Mouse (Mus musculus) kidney, adult 2 months (tissue): ENCODE measurements at regions not wholly inside any gene's neighbourhood (a gene's known extent, or its start where the extent isn't known, plus 50 kb on each side); places are given as distances from the start of the nearest gene placed in this dataset.

Source experiments
- DNase-seq: peaks from one replicate; pipeline ENCODE4 v3.0.0; 2021
- H3K27ac ChIP-seq: fragments of 200-500 bp; 2 replicates; pipeline ENCODE4 v1.5.1; 2012; ENCODE audit warnings: low read depth, low read length, control low read depth, inconsistent platforms; ENCODE audit not compliant: insufficient read depth
- H3K27me3 ChIP-seq: fragments of 200-500 bp; replicated peaks from 2 replicates; pipeline ENCODE4 v1.6.1; 2012; ENCODE audit warnings: mild to moderate bottlenecking, moderate library complexity, low read length, inconsistent platforms; ENCODE audit not compliant: control insufficient read depth, insufficient read depth
- H3K36me3 ChIP-seq: fragments of 200-500 bp; 2 replicates; pipeline ENCODE4 v1.6.1; 2012; ENCODE audit warnings: mild to moderate bottlenecking, moderate library complexity, low read length, inconsistent platforms; ENCODE audit not compliant: control insufficient read depth, insufficient read depth
- H3K4me1 ChIP-seq: fragments of 200-500 bp; 2 replicates; pipeline ENCODE4 v1.6.1; 2011; ENCODE audit warnings: low read length; ENCODE audit not compliant: control insufficient read depth, insufficient read depth
- H3K4me3 ChIP-seq: fragments of 200-500 bp; 2 replicates; pipeline ENCODE4 v1.5.1; 2011; ENCODE audit warnings: mild to moderate bottlenecking, low read depth, low read length, control low read depth; ENCODE audit not compliant: insufficient read depth
- CTCF ChIP-seq: fragments of 200-500 bp; conservative IDR thresholded peaks from 2 replicates; pipeline ENCODE4 v1.5.1; 2011; ENCODE audit warnings: low read depth, mild to moderate bottlenecking, control low read depth, low read length, moderate library complexity, mixed read lengths; ENCODE audit not compliant: insufficient read depth, insufficient read length
- POLR2A ChIP-seq: fragments of 200-500 bp; IDR thresholded peaks from one replicate; pipeline ENCODE4 v1.6.1; 2011; ENCODE audit warnings: low read depth, low read length, control low read depth
- WGBS: fragments of 180-500 bp; shearing (Covaris S2); methylation state at CpG from one replicate; pipeline ENCODE4 v1.1.7; 2018; 5-methylcytosine and 5-hydroxymethylcytosine counted together

DNA sequence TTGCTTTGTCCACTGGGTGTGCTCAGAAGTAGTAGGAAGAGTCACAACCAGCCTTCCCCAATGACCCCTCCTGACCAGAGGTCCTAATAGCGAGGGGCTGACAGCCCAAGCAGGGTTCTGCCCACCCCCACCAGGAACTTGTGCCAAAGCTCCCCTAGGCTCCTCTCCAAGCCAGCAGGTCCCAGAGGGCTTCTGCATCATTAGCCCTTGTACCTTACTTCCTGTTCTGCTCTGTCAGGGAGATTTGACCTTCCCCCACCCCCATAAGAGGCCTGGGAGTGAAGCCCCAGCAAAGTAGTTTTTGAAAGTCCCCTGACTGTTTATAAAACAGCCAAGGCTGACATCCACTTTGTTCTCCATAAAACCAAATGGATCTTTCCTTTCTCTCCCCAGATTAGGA, 110.0 kb upstream of the Syt13 start:
- DNase-seq: no peak
- Histone ChIP-seq H3K4me1 (no peaks in the 10 kb centered on the region), H3K27me3 (no peaks in the 10 kb centered on the region), H3K4me3 (no peak overlapping the region), H3K27ac (no peak overlapping the region), H3K36me3 (no peaks in the 10 kb centered on the region)
- WGBS: 68% methylated on average over 1 of the region's 1 CpGs
- no peak for TF ChIP-seq CTCF

DNA sequence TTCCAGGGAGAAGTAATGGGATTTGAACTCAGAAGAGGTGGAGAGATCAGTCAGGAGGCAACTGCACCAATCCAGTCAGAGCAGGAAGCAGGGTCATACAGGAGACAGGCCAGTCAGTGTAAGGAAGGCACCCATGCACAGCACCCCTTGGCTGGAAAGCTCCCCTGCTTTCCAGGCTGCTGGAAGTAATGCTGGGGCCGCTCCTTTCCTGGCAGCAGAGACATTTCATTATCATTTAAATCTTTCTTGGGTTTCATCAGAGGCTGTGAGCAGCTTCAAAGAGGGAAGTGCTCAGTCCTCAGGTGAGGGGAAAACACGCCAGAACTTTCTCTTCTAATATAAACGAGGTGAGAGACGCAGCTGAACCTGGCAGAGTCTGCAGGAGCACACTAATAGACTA, 109.1 kb upstream of the Syt13 start:
- WGBS: 41% methylated on average over 4 of the region's 4 CpGs
- Histone ChIP-seq H3K4me1 (no peaks in the 10 kb centered on the region), H3K36me3 (no peaks in the 10 kb centered on the region), H3K27me3 (no peaks in the 10 kb centered on the region), H3K4me3 (no peak overlapping the region), H3K27ac (no peak overlapping the region)
- DNase-seq: no peak
- TF ChIP-seq CTCF (no peak), POLR2A (no peak)

DNA sequence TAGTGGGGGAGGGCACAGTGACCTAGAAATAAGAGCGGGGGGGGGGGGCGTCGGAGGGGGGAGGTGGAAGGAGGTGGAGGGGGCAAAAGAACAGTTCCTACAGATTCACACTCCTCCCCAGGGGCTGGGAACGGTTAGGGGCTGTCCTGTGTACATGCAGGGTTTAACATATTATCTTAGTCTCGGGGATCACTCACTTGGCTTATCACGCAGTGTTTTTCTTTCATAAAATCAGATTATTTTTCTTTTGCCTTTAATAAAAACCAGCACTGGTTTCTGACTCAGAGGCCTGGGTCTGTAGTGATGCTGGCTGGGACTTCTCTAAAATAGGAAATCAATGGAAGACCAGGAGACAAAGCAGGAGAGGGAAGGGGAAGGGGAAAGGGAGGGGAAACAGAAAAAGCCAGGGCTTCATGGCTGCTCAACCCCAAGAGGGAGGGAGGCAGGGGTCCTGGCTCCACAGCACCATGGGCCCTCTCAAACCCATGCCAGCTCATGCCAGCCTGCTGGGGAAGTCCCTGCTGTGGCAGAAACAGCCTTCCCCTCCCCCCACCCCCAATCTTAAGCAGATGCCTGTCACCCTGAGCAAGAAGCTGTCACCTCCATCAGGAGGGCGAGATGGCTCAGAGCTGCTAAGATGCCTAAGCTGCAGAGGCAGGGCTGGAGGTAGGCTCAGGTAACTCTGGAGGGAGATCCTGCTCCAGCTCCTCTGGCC, 108.3 kb upstream of the Syt13 start:
- TF ChIP-seq POLR2A: no peak
- no peak for TF ChIP-seq CTCF
- H3K36me3 ChIP-seq: no peaks in the 10 kb centered on the region
- H3K4me3 ChIP-seq: no peak overlapping the region
- WGBS: 40% methylated on average over 7 of the region's 7 CpGs
- H3K27me3 ChIP-seq: no peaks in the 10 kb centered on the region
- no peak for DNase-seq
- H3K27ac ChIP-seq: no peak overlapping the region
- no peaks in the 10 kb centered on the region for H3K4me1 ChIP-seq

DNA sequence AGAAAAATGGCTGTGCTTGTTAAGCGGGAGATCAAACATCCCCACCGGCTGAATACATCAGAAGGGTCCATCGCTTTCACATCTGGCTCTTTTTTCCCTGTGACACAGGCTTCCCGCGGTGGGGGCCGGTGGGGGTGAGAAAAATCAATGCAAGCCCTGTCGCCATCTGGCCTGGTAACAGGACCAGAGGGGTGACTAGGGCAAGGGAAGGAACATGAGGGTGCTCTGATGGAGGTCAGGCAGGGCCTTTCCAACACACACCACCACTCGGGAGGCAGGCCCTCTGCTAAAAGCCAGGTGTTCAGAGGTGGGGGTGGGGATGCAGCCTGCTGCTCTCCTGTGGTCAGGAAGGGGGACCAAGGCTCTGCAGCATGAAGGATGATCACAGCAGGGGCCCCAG, 107.5 kb upstream of the Syt13 start:
- DNase-seq: no peak
- no peaks in the 10 kb centered on the region for H3K27me3 ChIP-seq
- no peaks in the 10 kb centered on the region for H3K36me3 ChIP-seq
- no peak overlapping the region for H3K27ac ChIP-seq
- 39% methylated on average over 8 of the region's 8 CpGs for WGBS
- no peaks in the 10 kb centered on the region for H3K4me1 ChIP-seq
- no peak overlapping the region for H3K4me3 ChIP-seq
- TF ChIP-seq POLR2A (no peak), CTCF (no peak)

DNA sequence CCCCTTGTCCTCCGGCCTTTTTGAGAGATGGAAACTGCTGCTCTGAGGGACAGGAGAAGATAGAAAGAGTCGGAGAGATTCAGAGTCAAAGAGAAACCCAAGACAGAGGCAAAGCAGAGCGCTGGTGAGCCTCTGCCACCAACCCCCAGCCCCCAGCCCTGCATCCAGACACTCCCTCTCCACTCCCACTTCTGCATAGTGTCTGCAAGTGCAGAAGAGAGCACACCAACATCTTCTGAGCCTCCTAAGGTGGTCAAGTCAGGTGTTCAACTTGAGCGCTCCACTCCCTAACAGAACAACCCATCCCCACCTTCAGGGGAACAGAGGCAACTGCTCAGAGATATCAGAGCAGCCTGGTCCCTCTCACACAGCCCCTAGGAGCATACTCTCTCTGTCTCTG, 106.8 kb upstream of the Syt13 start:
- Histone ChIP-seq H3K27me3 (no peaks in the 10 kb centered on the region), H3K4me1 (no peaks in the 10 kb centered on the region), H3K36me3 (no peaks in the 10 kb centered on the region), H3K4me3 (no peak overlapping the region), H3K27ac (no peak overlapping the region)
- WGBS: 79% methylated on average over 4 of the region's 4 CpGs
- DNase-seq: no peak
- TF ChIP-seq CTCF (no peak), POLR2A (no peak)

DNA sequence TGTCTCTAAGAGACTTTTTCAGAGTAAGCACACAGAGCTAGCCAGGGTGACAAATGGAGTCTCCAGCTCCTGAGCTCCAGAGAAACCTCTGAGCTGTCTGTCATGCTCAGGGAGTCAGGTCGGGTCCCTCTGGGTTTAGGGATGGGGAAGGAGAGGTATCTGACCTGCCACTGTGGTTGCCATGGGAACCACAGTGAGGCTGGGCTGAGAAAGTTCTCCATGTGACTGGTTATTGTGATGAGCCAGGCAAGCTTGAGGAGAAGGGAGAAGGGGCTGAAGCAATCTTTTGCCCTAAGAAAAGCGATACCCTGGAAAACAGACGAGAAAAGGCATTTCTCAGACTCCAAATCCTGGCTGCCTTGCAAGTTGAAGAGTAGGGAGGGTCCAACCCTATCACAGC, 105.7 kb upstream of the Syt13 start:
- H3K27ac ChIP-seq: no peak overlapping the region
- WGBS: 42% methylated on average over 3 of the region's 3 CpGs
- H3K27me3 ChIP-seq: no peaks in the 10 kb centered on the region
- no peaks in the 10 kb centered on the region for H3K4me1 ChIP-seq
- H3K36me3 ChIP-seq: no peaks in the 10 kb centered on the region
- H3K4me3 ChIP-seq: no peak overlapping the region
- TF ChIP-seq CTCF: no peak
- TF ChIP-seq POLR2A: no peak
- DNase-seq: no peak

DNA sequence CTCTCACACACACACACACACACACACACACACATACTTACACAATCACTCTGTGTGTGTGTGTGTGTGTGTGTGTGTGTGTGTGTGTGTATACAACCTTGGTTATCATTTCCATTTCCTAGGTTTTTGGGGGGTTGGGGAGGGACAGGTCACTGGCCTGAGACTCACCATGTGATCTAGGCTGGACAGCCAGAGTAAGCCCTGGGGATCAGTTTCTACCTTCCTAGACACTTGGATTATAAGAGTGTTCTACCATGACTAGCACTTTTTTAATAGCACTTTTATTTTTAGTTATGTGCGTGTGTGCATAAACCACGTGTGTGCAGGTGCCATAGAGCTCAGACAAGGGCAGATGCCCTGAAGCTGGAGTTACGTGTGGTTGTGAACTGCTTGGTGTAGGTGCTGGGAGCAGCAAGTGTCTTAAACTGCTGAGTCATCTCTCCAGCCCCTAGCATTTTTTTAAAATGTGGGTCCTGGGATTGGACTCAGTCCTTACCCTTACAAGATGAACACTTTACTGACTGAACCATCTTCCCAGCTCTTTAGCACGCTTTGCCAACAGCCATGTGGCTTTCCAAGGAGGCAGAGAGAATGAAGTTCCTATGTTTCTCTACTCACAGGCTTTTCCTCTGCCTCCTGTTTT, 105.1 kb upstream of the Syt13 start:
- no peak for TF ChIP-seq CTCF
- TF ChIP-seq POLR2A: no peak
- 73% methylated on average over 4 of the region's 4 CpGs for WGBS
- H3K36me3 ChIP-seq: no peaks in the 10 kb centered on the region
- DNase-seq: no peak
- no peaks in the 10 kb centered on the region for H3K27me3 ChIP-seq
- H3K4me3 ChIP-seq: no peak overlapping the region
- no peak overlapping the region for H3K27ac ChIP-seq
- H3K4me1 ChIP-seq: no peaks in the 10 kb centered on the region
